Mouse (Mus musculus): ENCODE data around the gene Scamp2. TPM values are rescaled to one million over a fixed set of nuclear protein-coding genes. Genes with fewer than 3 reads are reported as not detected.

The Scamp2 gene
- polyA plus RNA-seq, 1 experiment, result 465 TPM

GRCm38 (mm10) chr9:57537728-57538181 lies 23.0 kb upstream of the Scamp2 start:
- H3K27me3 ChIP-seq (ENCODE audit: control insufficient read depth, insufficient read depth, low read length), result no peaks in the 10 kb centered on the region
- TF ChIP-seq POLR2A (IDR thresholded peaks at IDR 0.05; ENCODE audit: control insufficient read depth, low read depth, low read length) (no peak), CTCF (IDR thresholded peaks at IDR 0.05; ENCODE audit: control insufficient read depth, insufficient read depth, insufficient replicate concordance, low read depth, low read length) (peak; percentile 10; the same call in 1 of the 2 replicates)
- H3K4me1 ChIP-seq (ENCODE audit: control insufficient read depth, insufficient read depth, low read length), result peaks cover 8% of the 10 kb centered on the region
- peak overlapping the region; percentile 93 for H3K4me3 ChIP-seq (ENCODE audit: control insufficient read depth, low read depth, low read length)
- peak overlapping the region; percentile 89 for H3K27ac ChIP-seq (ENCODE audit: control insufficient read depth, insufficient read depth, low read depth, low read length)
- H3K36me3 ChIP-seq (ENCODE audit: control insufficient read depth, insufficient read depth, low read length), result no peaks in the 10 kb centered on the region

- Histone ChIP-seq H3K4me1 (ENCODE audit: control insufficient read depth, insufficient read depth, low read length) (peaks cover 8% of the 10 kb centered on the region), H3K27me3 (ENCODE audit: control insufficient read depth, insufficient read depth, low read length) (no peaks in the 10 kb centered on the region), H3K27ac (ENCODE audit: control insufficient read depth, insufficient read depth, low read depth, low read length) (no peak overlapping the region), H3K4me3 (ENCODE audit: control insufficient read depth, low read depth, low read length) (no peak overlapping the region), H3K36me3 (ENCODE audit: control insufficient read depth, insufficient read depth, low read length) (no peaks in the 10 kb centered on the region)
- TF ChIP-seq POLR2A (IDR thresholded peaks at IDR 0.05; ENCODE audit: control insufficient read depth, low read depth, low read length) (no peak), CTCF (IDR thresholded peaks at IDR 0.05; ENCODE audit: control insufficient read depth, insufficient read depth, insufficient replicate concordance, low read depth, low read length) (no peak)
Measured at GRCm38 (mm10) chr9:57539550-57539949, 21.2 kb upstream of the Scamp2 start.

GRCm38 (mm10) chr9:57541312-57541711 lies 19.4 kb upstream of the Scamp2 start:
- Histone ChIP-seq H3K36me3 (ENCODE audit: control insufficient read depth, insufficient read depth, low read length) (no peaks in the 10 kb centered on the region; the same call in 1 of the 2 replicates), H3K27me3 (ENCODE audit: control insufficient read depth, insufficient read depth, low read length) (no peaks in the 10 kb centered on the region), H3K4me3 (ENCODE audit: control insufficient read depth, low read depth, low read length) (no peak overlapping the region), H3K4me1 (ENCODE audit: control insufficient read depth, insufficient read depth, low read length) (peaks cover 8% of the 10 kb centered on the region), H3K27ac (ENCODE audit: control insufficient read depth, insufficient read depth, low read depth, low read length) (no peak overlapping the region)
- TF ChIP-seq CTCF (IDR thresholded peaks at IDR 0.05; ENCODE audit: control insufficient read depth, insufficient read depth, insufficient replicate concordance, low read depth, low read length), result no peak
- no peak for TF ChIP-seq POLR2A (IDR thresholded peaks at IDR 0.05; ENCODE audit: control insufficient read depth, low read depth, low read length)

GRCm38 (mm10) chr9:57543951-57544350 lies 16.8 kb upstream of the Scamp2 start:
- H3K36me3 ChIP-seq (ENCODE audit: control insufficient read depth, insufficient read depth, low read length), result peaks cover 1% of the 10 kb centered on the region
- no peak overlapping the region for H3K4me3 ChIP-seq (ENCODE audit: control insufficient read depth, low read depth, low read length)
- no peak overlapping the region for H3K27ac ChIP-seq (ENCODE audit: control insufficient read depth, insufficient read depth, low read depth, low read length)
- no peaks in the 10 kb centered on the region for H3K27me3 ChIP-seq (ENCODE audit: control insufficient read depth, insufficient read depth, low read length)
- TF ChIP-seq CTCF (IDR thresholded peaks at IDR 0.05; ENCODE audit: control insufficient read depth, insufficient read depth, insufficient replicate concordance, low read depth, low read length) (no peak), POLR2A (IDR thresholded peaks at IDR 0.05; ENCODE audit: control insufficient read depth, low read depth, low read length) (no peak)
- peaks cover 14% of the 10 kb centered on the region for H3K4me1 ChIP-seq (ENCODE audit: control insufficient read depth, insufficient read depth, low read length)

GRCm38 (mm10) chr9:57547287-57547686 lies 13.5 kb upstream of the Scamp2 start:
- TF ChIP-seq CTCF (IDR thresholded peaks at IDR 0.05; ENCODE audit: control insufficient read depth, insufficient read depth, insufficient replicate concordance, low read depth, low read length), result no peak
- no peaks in the 10 kb centered on the region for H3K27me3 ChIP-seq (ENCODE audit: control insufficient read depth, insufficient read depth, low read length)
- no peak overlapping the region for H3K4me3 ChIP-seq (ENCODE audit: control insufficient read depth, low read depth, low read length)
- peaks cover 4% of the 10 kb centered on the region for H3K36me3 ChIP-seq (ENCODE audit: control insufficient read depth, insufficient read depth, low read length)
- peak overlapping the region; percentile 79 for H3K27ac ChIP-seq (ENCODE audit: control insufficient read depth, insufficient read depth, low read depth, low read length)
- H3K4me1 ChIP-seq (ENCODE audit: control insufficient read depth, insufficient read depth, low read length), result peaks cover 17% of the 10 kb centered on the region

GRCm38 (mm10) chr9:57547869-57548268 lies 12.9 kb upstream of the Scamp2 start:
- H3K4me1 ChIP-seq (ENCODE audit: control insufficient read depth, insufficient read depth, low read length), result peaks cover 17% of the 10 kb centered on the region
- H3K4me3 ChIP-seq (ENCODE audit: control insufficient read depth, low read depth, low read length), result no peak overlapping the region
- peak overlapping the region; percentile 79 for H3K27ac ChIP-seq (ENCODE audit: control insufficient read depth, insufficient read depth, low read depth, low read length)
- no peaks in the 10 kb centered on the region for H3K27me3 ChIP-seq (ENCODE audit: control insufficient read depth, insufficient read depth, low read length)
- peaks cover 4% of the 10 kb centered on the region for H3K36me3 ChIP-seq (ENCODE audit: control insufficient read depth, insufficient read depth, low read length)
- TF ChIP-seq CTCF (IDR thresholded peaks at IDR 0.05; ENCODE audit: control insufficient read depth, insufficient read depth, insufficient replicate concordance, low read depth, low read length) (no peak), POLR2A (IDR thresholded peaks at IDR 0.05; ENCODE audit: control insufficient read depth, low read depth, low read length) (no peak)

- H3K4me3 ChIP-seq (ENCODE audit: control insufficient read depth, low read depth, low read length), result no peak overlapping the region
- no peak for TF ChIP-seq POLR2A (IDR thresholded peaks at IDR 0.05; ENCODE audit: control insufficient read depth, low read depth, low read length)
- TF ChIP-seq CTCF (IDR thresholded peaks at IDR 0.05; ENCODE audit: control insufficient read depth, insufficient read depth, insufficient replicate concordance, low read depth, low read length), result no peak
- no peaks in the 10 kb centered on the region for H3K27me3 ChIP-seq (ENCODE audit: control insufficient read depth, insufficient read depth, low read length)
- peaks cover 4% of the 10 kb centered on the region for H3K36me3 ChIP-seq (ENCODE audit: control insufficient read depth, insufficient read depth, low read length)
- H3K4me1 ChIP-seq (ENCODE audit: control insufficient read depth, insufficient read depth, low read length), result peaks cover 25% of the 10 kb centered on the region
- peak overlapping the region; percentile 47 for H3K27ac ChIP-seq (ENCODE audit: control insufficient read depth, insufficient read depth, low read depth, low read length)
Measured at GRCm38 (mm10) chr9:57549186-57549585, 11.6 kb upstream of the Scamp2 start.

All from testis, adult 2 months (tissue).